In the genomic region with DNA sequence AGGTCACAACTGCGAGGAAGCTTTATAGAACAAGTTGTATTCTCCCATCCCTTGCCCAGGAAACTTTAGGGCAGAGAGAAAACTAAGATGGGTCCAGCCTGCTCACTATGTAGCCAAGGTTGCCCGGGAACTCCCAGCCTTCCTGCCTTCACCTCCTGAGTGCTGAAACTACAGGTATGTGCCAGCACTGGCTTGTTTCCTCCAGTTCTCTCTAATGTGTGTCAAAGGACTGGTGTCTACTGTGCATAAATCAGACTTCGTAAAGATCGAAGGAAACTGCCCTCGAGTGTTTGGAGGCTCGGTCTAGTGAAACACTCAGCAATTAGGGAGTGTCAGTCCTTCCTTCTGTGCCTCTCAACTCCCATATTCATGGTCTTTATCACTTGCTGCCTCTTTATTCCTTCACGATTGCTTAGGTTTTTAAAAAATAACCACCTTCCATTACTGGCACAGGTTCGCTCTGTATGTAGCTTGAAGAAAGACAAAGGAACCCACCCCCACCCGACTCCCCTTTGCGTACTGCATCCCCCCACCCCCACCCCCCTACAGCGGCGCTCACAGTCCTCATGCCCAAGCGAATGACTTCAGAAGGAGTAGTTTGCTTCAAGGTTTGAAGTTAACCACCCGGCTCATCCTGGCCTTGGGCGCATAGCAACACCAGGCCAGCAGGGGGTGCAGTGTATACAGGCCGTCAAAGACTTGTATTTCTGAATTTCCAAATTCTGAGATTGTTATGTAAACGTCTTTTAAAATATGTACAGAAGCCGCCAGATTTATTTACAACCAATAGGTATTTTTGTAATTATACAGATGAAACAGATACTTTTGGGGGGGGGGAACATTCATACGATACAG, we compare ENCODE assay signal across 7 mouse cellular contexts. TPM values are rescaled to one million over a fixed set of nuclear protein-coding genes. Genes with fewer than 3 reads are reported as not detected.
A peak's percentile ranks its signal among the peaks of the same experiment; 100 is the strongest.
DNase-seq lines count a peak whose midpoint lies in the region; ATAC-seq lines count a peak whose summit lies in the region.

No protein-coding gene starts in this region.

- H3K9ac ChIP-seq in limb, embryonic 11.5 days (ENCODE audit: low read length), result no peak overlapping the region
- no peak overlapping the region for H3K9ac ChIP-seq in midbrain, embryonic 13.5 days (replicated peaks)

- H3K27ac ChIP-seq in limb, embryonic 11.5 days (replicated peaks; ENCODE audit: low read depth, low read length), result no peak overlapping the region
- no peak overlapping the region for H3K27ac ChIP-seq in midbrain, embryonic 13.5 days

- no peak overlapping the region for H3K4me2 ChIP-seq in limb, embryonic 11.5 days (ENCODE audit: low read depth, severe bottlenecking)
- peak overlapping the region; percentile 60 for H3K4me2 ChIP-seq in midbrain, embryonic 13.5 days (replicated peaks)

- H3K27me3 ChIP-seq in limb, embryonic 11.5 days (ENCODE audit: control insufficient read depth, insufficient read depth, low read length), result no peaks in the 10 kb centered on the region
- no peaks in the 10 kb centered on the region for H3K27me3 ChIP-seq in midbrain, embryonic 13.5 days

- H3K4me1 ChIP-seq in limb, embryonic 11.5 days (ENCODE audit: control insufficient read depth, insufficient read depth, low read length), result peaks cover 14% of the 10 kb centered on the region
- H3K4me1 ChIP-seq in midbrain, embryonic 13.5 days (replicated peaks), result peaks cover 8% of the 10 kb centered on the region; the same call in 1 of the 2 replicates

- H3K9me3 ChIP-seq in limb, embryonic 11.5 days (ENCODE audit: control insufficient read depth, low read length), result no peaks in the 10 kb centered on the region
- no peaks in the 10 kb centered on the region for H3K9me3 ChIP-seq in midbrain, embryonic 13.5 days

- DNase-seq in adrenal gland, adult (ENCODE audit: inconsistent age in 2 of 2, low spot score in 1 of 2), result peak; percentile 79 to 93
- DNase-seq in embryo, embryonic 10 days (ENCODE audit: low spot score), result peak; percentile 82
- DNase-seq in heart, adult 11 months, result peak; percentile 95
- peak; percentile 77 for DNase-seq in kidney, adult 18-20 months
- DNase-seq in limb, embryonic 11.5 days (ENCODE audit: low spot score), result peak; percentile 80
- DNase-seq in spleen, adult 18-20 months, result peak; percentile 49 to 79

- 34% methylated on average over 19 of the region's 19 CpGs for WGBS in limb, embryonic 11.5 days
- 40% methylated on average over 19 of the region's 19 CpGs for WGBS in midbrain, embryonic 13.5 days

- no peak for ATAC-seq in limb, embryonic 11.5 days (ENCODE audit: insufficient number of reproducible peaks, low FRiP score, low TSS enrichment, low read depth)
- peak; percentile 49; the same call in 1 of the 2 replicates for ATAC-seq in midbrain, embryonic 13.5 days

- H3K4me3 ChIP-seq in limb, embryonic 11.5 days (ENCODE audit: low read depth, low read length), result no peak overlapping the region
- H3K4me3 ChIP-seq in midbrain, embryonic 13.5 days (replicated peaks), result no peak overlapping the region

- no peaks in the 10 kb centered on the region for H3K36me3 ChIP-seq in limb, embryonic 11.5 days (ENCODE audit: control insufficient read depth, insufficient read depth, low read length)
- no peaks in the 10 kb centered on the region for H3K36me3 ChIP-seq in midbrain, embryonic 13.5 days

RNA-seq across cellular contexts. Expression of gene BC035947, which starts 24.6 kb away (rescaled TPM):
- 0.31 and 0.74 TPM in 2 replicates for polyA plus RNA-seq in limb, embryonic 11.5 days (2014; fragmentation: Nextera tagmentation; extraction: Ambion mirVana)
- 0.66 and 0.75 TPM in 2 replicates for polyA plus RNA-seq in midbrain, embryonic 13.5 days (2015; fragmentation: Nextera tagmentation; extraction: Ambion mirVana)

RNA-seq across cellular contexts. Expression of gene Mogat1, which starts 25.7 kb away (rescaled TPM):
- not detected in 2 replicates for polyA plus RNA-seq in limb, embryonic 11.5 days (2014; fragmentation: Nextera tagmentation; extraction: Ambion mirVana)
- polyA plus RNA-seq in midbrain, embryonic 13.5 days (2015; fragmentation: Nextera tagmentation; extraction: Ambion mirVana), result 0.19 and 0.79 TPM in 2 replicates

RNA-seq across cellular contexts. Expression of gene Farsb, which starts 47.8 kb away (rescaled TPM):
- 161 and 165 TPM in 2 replicates for polyA plus RNA-seq in limb, embryonic 11.5 days (2014; fragmentation: Nextera tagmentation; extraction: Ambion mirVana)
- polyA plus RNA-seq in midbrain, embryonic 13.5 days (2015; fragmentation: Nextera tagmentation; extraction: Ambion mirVana), result 138 and 140 TPM in 2 replicates
